Mouse (Mus musculus) frontal cortex, postnatal 14 days (tissue): ENCODE results near the gene Sprr2a2.
"Not testable (repeated sequence)": the region's sequence is repeated elsewhere in the genome, so short reads cannot be mapped to it uniquely, and the experiment has no call there.

Experiments used
- DNase-seq, 2 experiments: peaks; one replicate each; pipeline ENCODE4 v3.0.0; 2022; ENCODE audit warnings: low spot score in 2 of 2

Gene Sprr2a2

GRCm38 (mm10) chr3:92274018-92274417 lies 58.3 kb downstream of the Sprr2a2 start:
- not testable (repeated sequence) for DNase-seq

GRCm38 (mm10) chr3:92279663-92280062 lies 63.9 kb downstream of the Sprr2a2 start:
- DNase-seq, result not testable (repeated sequence)

GRCm38 (mm10) chr3:92280963-92281606 lies 65.4 kb downstream of the Sprr2a2 start:
- DNase-seq, result not testable (repeated sequence)

GRCm38 (mm10) chr3:92285101-92285500 lies 69.4 kb downstream of the Sprr2a2 start, which contains the start of gene Sprr2a3:
Gene Sprr2a3 (plus strand): TSS chr3:92285417.
- DNase-seq, result not testable (repeated sequence)

- DNase-seq, result not testable (repeated sequence)
Observed at GRCm38 (mm10) chr3:92288489-92288888, 72.8 kb downstream of the Sprr2a2 start.
